Mouse (Mus musculus) cerebellum, postnatal 4 days (tissue): Measurements from ENCODE around the gene Dnajb5.
A peak's percentile ranks its signal among the peaks of the same experiment; 100 is the strongest.

Experiments
- DNase-seq, 2 experiments: peaks; one replicate each; pipeline ENCODE4 v3.0.0; 2022; ENCODE audit warnings: low spot score in 2 of 2, mixed read lengths in 1 of 2

Dnajb5 gene

DNA sequence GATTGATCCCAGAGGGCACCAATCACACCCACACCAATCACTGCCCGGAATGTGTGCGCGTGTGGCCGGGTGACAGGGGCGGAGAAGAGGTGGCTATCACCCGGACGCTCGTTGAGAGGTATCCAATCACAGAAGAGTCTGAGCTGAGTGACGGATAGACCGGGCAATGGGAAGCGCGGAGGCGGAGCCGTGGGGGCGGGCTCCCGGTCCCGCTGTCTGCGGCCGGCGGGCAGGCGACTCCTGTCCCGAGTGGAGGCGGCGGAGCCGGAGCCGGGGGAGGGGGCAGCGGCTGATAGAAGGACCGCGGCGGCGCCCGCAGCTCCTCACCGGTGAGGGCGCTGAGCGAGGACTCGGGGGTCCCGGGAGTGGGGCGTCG lies at the start of gene Dnajb5:
TSS of gene Dnajb5 (plus strand) at position 139 of the 376 bp plus-strand sequence.
- peak; percentile 98 to 100 for DNase-seq

DNA sequence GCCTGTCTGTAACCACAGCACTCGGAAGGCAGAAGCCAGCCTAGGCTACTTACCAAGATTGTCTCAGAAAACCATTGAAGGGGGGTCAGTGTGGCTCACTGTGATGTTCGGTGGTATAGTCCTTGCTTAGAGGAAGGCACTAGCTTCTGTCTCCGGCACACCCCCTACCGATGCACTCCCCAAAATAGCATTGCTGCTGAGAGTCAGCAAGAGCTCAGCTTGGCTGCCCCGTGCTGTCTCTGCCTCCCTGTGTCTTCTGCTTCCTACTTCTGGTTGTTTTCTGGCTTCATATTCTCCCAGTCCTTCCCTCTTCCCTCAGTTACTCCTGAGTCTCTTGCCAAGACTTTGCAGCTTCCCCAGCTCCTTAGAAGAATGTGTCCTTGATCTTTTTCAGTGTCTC lies 48.7 kb upstream of the Dnajb5 start:
- DNase-seq = no peak

DNA sequence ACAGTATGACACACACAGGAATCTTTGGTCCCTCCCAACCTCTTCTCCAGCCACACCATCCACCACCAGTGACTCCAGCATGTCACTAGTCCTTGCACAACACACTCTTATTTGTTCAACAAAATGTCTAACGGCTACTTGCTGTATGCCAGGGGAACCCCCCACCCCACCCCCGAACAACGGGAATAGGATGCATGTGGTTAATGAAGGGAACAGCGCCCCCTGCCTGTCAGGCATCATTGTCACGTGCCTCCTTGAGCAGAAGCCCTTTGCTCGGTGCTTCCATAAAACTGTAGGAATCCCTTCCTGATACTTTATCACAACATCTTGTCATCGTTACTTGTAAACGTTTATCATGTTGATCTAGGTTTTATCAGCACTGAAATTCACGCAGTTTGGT lies 47.4 kb upstream of the Dnajb5 start:
- peak in 1 of 2 experiments; percentile 14 for DNase-seq

DNA sequence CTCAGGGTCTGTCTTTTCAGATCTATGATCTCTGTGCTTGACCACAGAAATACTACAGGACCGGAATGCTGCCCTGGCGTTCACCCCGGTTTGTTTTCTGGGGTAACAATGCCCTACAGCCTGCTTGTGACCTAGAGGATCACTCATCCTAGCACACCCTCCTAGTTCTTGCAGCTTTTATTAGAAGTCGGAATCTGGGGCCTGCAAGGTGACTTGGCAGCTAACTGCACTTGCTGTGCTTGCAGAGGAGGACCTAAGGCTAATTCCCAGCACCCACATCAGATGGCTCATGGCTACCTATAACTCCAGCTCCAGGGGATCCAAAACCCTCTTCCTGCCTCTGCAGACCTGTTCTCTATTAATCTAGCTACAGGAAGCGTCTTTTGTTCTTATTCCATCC lies 46.9 kb upstream of the Dnajb5 start:
- DNase-seq = no peak

DNA sequence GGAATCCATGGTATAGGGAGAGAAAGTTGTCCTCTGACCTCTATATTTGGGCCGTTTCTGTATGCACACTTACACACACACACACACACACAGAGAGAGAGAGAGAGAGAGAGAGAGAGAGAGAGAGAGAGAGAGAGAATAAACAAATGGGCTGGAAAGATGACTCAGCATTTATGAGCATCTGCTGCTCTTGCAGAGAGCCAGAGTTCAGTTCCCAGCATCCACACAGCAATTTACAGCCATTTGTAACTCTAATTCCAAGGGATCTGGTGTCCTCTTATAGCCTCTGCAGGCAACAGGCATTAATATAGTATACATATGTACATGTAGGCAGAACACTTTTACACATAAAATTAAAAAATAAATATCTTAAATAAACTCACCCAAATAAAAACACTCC lies 45.7 kb upstream of the Dnajb5 start:
- no peak for DNase-seq

DNA sequence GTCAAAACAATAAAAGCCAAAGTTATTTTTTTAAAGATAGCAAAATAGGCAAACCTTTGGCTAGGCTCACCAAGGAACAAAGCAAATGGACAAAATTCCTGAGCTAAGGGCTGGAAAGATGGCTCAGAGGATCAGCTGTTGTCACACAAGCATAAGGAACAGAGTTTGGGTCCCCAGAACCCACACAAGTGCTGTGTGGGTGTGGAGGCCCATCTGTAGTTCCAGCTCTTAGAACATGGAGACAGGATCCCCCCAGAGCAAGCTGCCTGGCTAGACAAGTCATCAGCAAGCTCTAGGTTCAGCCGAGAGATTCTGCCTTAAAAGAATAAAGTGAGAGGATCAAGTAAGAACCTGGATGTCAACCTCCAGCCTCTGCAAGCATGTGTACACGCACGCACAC lies 45.1 kb upstream of the Dnajb5 start:
- DNase-seq = no peak

DNA sequence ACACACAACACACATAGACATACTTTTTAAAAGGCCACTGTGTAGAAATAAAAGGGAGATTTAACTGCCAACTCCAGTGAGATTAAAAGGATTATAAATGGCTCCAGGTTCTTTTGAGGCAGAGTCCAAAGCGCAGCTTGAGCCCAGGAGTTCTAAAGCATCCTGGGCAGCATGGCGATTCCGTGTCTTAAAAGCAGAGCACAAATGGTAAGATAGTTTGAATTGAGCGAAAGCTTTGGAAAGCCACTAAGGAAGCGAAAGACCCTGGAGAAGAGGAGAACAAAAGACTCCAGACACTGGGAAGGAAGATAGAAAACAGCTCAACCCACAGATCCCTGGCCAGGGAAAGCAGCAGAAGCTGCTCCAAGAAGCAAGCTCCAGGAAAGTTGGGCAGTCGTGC lies 44.6 kb upstream of the Dnajb5 start:
- DNase-seq = no peak

DNA sequence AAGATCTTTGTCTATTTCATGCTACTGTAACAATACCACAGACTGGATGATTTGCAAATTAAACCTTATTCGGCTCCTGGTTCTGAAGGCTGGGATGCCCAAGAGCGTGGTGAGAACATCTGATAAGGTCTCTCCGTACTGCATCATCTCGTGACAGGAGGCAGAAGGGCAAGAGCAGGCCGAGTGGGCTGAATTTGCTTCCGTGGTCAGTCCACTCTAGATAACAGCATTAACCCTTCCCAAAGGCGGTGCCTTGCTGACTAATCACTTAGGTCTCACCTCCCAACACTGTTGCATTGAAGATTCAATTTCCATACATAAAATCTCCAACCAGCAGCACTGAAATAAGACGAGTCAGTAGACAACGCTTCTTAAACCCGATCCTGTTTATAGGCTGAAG lies 36.2 kb upstream of the Dnajb5 start:
- no peak for DNase-seq

DNA sequence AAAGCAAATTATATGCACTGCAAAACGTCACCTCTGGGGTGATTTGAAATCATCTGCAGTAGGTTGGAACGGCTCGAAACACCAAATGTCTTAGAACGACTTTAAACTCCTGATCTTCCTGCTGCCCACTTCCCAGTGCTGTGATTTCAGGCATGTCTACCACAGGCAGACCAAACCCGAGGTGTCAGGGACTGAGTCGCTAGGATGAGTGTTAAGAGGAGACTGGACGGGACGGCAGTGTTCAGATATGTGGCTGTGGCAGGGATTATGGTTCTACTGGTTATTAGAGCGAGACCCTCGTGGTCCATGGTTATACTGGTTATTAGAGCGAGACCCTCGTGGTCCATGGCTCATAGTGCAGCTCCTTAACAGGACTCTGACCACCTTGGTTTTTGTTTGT lies 34.3 kb upstream of the Dnajb5 start:
- DNase-seq = no peak

DNA sequence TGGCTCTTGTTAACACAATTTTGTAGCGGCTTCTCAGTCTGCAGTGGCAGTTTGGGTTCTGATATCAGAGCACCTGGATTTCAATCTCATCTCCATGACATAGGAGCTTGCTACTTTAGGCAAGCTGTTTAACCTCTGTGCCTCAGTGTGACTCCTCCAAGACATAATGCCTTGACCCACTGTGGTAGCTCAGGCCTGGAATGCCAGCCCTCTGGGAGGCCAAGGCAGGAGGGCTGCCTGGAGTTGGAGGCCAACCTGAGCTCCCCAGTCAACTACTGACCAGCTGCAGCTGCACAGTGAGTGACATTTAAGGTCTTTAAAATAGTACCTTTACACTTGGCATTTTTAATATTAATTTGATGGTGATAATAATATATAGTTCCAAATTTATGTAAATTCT lies 33.6 kb upstream of the Dnajb5 start:
- no peak for DNase-seq

DNA sequence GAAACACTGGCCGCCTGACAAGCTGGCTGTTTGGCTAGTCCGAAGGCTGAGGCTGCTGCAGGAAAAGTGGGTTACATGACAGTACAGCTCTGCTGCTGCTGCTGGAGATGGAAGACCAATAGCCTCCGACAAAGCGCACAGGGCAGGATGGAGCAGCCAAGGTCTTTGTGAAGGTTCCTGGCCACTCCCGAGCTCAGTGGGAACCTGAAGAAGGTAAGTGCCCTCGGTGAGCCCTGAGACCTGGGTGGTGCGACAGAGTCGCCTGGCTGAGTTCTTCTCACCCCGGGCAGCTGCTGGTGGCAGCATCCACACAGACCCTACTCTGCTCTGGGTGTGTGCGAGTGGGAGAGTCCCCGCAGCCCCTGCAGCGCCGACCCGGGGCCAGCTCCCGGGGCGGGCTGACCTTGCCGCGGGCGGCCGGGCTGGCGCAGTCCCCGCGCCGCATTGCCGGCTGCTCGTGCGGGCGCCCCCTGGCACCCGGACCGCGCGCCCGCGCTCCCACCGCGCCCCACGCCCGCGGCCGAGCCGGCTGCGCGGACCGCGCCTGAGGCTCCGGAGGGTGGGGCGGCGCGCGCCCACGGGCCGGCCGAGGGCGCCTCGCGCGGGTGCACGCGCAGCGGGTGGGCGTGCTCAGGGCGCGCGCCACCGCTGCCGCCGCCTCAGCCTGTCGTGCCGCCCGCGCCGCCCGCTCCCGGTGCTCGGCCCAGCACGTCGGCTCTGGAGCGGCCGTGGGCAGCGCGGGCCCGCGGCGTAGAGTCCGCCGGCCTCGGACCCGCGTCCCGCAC lies 32.8 kb upstream of the Dnajb5 start, which contains the start of gene Phf24:
TSS of gene Phf24 (plus strand) at position 44 of the 785 bp plus-strand sequence.
- peak in 1 of 2 experiments; percentile 33 for DNase-seq

DNA sequence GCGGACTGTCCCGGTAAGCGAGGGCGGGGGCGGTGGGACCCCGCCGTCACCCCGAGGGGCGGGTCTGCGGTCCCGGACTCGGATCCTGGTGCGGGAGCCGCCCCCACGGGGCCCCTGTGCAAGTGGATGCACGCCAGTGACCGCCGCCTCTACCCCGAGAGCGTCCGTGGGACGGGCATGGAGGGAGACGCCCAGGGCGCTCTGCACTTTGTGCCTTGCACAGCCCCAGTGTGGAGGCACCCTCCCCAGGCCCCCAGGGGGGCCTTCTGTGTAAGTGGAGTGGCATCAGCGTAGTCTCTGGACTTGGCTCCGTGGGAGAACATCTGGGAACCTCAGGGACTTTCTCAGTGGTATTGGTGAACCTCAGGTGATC lies 32.2 kb upstream of the Dnajb5 start:
- no peak for DNase-seq

DNA sequence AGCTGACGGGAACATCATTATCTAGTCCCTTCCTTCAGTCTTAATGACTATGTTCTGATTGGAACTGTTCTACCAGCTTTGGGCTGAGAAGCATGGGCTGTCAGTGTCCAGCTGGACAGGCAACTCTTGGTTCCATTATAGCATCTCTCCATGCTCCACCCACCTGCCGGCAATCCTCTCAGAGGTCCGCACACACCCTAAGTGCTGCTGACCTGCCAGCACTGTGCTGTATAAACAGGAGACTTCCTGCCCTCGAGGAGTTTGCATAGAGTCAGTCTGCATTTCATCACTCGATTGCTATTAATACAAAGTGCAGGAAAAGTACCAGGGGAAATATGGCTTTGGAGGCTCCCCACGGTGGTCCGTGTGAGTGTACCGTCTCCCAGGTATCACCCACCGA lies 28.9 kb upstream of the Dnajb5 start:
- no peak for DNase-seq

DNA sequence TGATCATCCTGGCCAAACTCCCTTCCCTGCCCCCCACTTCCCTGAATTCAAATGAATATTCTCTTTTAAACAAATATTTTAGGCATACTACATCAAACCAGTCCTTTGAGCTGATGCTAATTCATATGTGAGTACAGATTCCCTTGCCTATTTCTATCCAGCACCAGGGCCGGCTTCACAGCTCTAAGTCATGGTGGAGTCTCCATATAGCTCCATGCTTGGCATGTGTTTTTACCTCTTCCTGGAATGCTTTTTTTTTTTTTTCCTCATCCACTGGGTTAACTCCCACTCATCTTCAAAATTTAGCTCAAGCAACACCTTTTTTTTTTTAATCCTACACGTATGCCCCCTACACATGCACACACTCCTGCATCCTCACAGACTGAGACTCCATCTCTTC lies 28.1 kb upstream of the Dnajb5 start:
- no peak for DNase-seq

DNA sequence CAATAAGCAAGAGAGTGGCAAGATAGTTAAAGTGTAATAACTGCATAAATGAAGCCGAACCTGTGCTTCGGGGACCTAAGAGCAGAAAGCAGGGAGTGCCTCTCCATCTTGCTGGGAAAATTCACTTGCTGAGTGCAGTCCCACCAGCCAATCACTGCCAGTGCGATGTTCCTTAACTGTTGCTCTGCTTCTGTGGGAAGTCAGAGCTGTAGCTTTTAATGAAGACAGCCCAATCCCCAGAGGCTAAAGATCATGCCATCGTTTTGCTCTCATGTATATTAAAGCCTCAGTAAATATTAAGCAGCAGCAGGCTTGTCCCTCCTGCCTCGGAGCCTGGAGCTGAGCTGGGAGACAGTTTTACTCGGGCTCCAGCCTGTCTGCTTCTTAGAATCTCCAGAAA lies 27.6 kb upstream of the Dnajb5 start:
- no peak for DNase-seq

DNA sequence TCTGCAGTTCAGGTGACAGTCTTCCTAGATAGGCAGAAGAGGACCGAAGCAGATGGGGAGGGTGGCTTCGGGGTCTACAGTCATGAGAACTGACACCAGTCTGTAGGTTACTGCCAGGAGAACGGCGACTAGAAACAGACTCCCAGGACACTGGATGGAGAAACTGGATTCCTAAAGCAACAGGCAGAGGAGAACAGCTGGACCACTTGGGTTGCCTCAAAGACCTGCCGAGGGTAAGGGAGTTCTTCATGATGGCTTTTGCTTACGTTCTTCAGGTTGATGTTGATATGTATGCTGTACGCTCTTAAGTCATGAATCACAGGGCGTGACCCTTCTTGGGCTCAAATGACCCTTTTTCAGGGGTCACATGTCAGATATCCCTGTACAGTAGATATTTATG lies 27.2 kb upstream of the Dnajb5 start:
- no peak for DNase-seq

DNA sequence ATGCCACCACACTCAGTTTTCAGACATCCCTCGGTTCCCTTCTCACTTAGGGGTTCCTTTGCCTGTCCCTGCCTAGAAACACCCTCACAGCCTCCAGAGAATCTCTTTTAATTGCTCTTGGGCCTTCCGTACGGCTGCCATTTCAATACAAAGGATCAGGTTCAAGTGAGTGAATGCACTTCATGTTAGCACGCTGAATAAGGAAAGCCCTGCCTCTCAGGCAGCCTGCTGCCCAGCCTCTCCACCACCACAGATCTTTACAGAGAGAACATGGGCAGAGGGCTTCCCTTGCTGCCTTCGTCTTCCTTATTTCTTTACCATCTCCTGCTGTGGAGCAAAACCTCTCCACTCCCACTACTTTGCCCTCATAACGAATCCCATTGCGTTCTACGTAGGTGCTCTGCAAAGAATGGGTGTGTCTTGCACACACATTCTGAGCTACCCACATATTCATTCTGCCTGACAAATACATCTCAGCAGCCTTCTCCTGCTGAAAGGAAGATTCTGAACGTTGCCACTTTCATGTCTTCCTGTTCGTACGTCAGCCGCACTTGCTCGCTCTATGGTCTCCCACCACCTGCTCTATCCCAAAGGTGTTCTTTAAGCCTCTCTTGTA lies 25.4 kb upstream of the Dnajb5 start:
- DNase-seq = no peak

DNA sequence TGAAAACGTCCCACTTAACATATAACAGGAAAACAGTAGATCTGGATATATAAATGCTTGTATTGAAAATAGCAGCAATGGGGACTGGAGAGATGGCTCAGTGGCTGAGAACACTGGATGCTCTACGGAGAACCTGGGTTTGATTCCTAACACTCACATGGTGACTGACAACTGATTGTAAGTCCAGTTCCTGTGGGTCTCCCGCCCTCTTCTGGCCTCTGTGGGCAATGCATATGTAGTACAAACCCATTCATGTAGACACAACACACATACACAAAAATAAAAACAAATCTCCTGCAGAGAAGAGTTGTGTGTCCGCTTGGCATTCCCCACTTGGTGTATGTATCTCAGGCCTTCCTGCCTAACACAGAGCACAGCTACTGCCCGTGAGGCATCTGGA lies 21.4 kb upstream of the Dnajb5 start:
- DNase-seq = no peak

DNA sequence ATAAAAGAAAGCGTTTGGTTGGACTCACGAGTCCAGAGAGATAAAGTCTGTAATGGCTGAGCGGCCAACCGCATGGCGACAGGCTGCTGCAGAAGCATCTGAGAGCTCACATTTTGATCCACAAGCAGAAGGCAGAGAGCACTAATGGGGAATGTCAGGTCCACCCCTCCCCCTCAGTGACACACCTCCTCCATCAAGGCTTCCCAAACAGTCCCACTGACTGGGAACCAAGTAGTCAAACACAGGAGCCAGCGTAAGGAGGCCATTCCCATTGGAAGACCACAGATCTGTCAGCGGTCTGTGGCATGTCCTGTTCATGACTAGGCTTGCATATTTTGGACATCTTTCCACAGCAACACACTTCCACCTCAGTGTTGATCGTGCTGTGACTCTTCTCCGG lies 20.7 kb upstream of the Dnajb5 start:
- DNase-seq = no peak

DNA sequence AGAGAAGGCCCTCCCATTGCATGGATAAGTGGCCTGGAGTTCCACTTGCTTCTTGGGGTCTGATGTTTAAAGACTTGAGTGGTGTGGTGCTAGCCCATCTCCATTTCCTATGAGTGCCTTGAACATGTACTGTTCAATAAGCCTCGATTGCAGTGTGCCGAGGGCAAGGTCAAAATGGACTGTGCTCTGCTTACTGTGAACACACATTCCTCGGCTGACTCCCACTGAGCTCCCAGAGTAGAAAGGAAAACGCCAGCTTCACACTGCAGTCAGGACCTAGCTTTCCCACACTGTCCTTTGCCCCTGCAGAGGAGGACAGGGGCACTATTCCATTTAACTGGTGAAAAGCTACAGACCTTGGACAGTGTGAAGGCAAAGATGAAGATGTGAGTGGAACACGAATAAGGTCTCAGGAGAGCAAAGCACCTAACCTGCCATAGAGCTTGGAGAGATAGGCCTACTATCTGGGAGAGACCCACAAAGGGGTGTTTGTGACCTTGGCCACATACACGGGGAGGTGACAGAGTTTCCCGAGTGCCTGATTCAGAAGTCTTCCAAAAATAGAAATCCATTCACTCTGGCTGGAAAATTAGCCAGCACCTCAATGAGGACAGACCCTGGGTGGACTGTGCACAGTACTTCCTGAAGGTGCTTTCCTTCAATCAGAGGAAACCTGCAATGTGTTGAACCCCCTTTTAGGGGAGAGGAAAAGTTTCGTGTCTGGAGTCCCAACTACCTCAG lies 17.2 kb upstream of the Dnajb5 start:
- peak in 1 of 2 experiments; percentile 8 for DNase-seq

DNA sequence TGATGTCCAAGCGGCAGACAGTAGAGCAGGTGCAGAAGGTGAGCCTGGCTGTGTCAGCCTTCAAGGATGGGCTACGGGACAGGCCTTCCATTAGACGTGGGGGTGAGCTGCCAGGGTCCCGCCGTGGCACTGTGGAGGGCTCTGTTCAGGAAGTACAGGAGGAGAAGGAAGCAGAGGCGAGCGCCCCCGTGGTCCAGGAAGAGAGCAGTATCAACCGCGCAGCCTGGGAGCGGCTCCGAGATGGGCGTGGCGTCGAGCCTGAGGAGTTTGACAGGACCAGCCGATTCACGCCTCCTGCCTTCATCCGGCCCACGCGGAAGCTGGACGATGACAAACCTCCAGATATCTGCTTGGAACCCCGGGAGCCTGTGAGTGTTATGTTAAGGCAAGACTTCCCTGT lies 16.0 kb upstream of the Dnajb5 start:
- DNase-seq = peak; percentile 18 to 55

DNA sequence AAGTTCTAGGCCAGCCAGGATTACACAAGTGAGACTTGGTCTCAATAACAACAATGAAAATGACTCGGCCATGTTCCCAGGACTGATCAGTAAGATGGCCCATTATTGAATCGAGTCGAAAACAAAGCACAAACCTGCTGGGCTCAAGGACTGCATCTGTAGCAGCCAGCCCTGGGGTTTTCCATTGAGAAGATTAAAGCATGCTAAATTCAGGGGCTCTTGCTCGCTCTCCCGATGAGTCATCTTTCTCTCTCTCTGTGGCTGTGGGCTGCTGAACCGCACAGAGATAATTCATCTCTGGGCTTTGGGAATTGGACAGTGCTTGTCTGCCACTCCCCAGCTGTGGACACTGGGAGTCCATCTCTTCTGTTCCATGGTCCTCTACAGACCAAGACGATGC lies 8.2 kb upstream of the Dnajb5 start:
- no peak for DNase-seq

DNA sequence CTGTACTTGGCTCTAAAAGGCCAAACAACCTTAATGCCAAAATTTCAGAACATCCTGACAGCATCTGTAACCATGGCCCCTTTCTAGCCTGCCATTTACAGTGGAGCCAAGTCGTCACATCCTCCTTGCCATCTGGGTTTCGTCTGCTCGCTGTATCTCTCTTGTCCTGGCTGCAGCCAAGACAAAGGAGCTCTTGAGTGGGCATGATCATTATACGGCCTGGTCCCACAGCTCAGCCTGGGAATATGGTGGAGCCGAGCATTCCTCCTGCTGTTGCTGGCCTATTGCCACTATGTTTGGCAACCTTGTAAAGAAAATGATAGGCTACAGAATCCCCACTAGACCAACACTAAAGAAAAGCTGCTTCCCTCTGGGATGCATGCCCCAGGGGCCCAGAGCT lies 6.3 kb upstream of the Dnajb5 start:
- peak in 1 of 2 experiments; percentile 35 for DNase-seq
